Mouse (Mus musculus): ENCODE results near the gene Tmcc3.

- TF ChIP-seq GATA1 (IDR thresholded peaks at IDR 0.05; ENCODE audit: low read length) (no peak), TAL1 (IDR thresholded peaks at IDR 0.05; ENCODE audit: low read length) (no peak)
These were observed 326.9 kb downstream of the Tmcc3 start for GRCm38 (mm10) chr10:94638599-94638998.

All from erythroblast, embryonic 14.5 days (primary cell).